Mouse (Mus musculus) intestine, embryonic 16.5 days (tissue): ENCODE measurements around the gene Amdhd2. TPM values are rescaled to one million over a fixed set of nuclear protein-coding genes. Genes with fewer than 3 reads are reported as not detected.

Experiments used
- ATAC-seq: fragments of 200-750 bp; cut with Nextera tagmentation; 2 replicates; pipeline ENCODE4 v1.8.0; 2017; ENCODE audit warnings: moderate TSS enrichment, moderate library complexity
- H3K27ac ChIP-seq: fragments of 300-500 bp; sonication (generic); 2 replicates; pipeline ENCODE4 v1.5.1; 2014; ENCODE audit warnings: mild to moderate bottlenecking, low read length
- H3K27me3 ChIP-seq: fragments of 300-500 bp; sonication (generic); replicated peaks from 2 replicates; pipeline ENCODE4 v1.6.1; 2014; ENCODE audit warnings: low read length, control low read depth, mixed read lengths; ENCODE audit not compliant: control insufficient read depth, insufficient read depth
- H3K36me3 ChIP-seq: fragments of 300-500 bp; sonication (generic); 2 replicates; pipeline ENCODE4 v1.6.1; 2014; ENCODE audit warnings: low read length, control low read depth; ENCODE audit not compliant: control insufficient read depth, insufficient read depth
- H3K4me1 ChIP-seq: fragments of 300-500 bp; sonication (generic); 2 replicates; pipeline ENCODE4 v1.6.1; 2014; ENCODE audit warnings: low read length, control low read depth, mixed read lengths; ENCODE audit not compliant: control insufficient read depth, insufficient read depth
- H3K4me2 ChIP-seq: fragments of 300-500 bp; sonication (generic); 2 replicates; pipeline ENCODE4 v1.6.1; 2014; ENCODE audit warnings: low read depth, low read length, control low read depth
- H3K4me3 ChIP-seq: fragments of 300-500 bp; sonication (generic); 2 replicates; pipeline ENCODE4 v1.5.1; 2014; ENCODE audit warnings: mild to moderate bottlenecking, low read length
- H3K9ac ChIP-seq: fragments of 300-500 bp; sonication (generic); 2 replicates; pipeline ENCODE4 v1.6.1; 2014; ENCODE audit warnings: low read depth, low read length
- H3K9me3 ChIP-seq: fragments of 300-500 bp; sonication (generic); 2 replicates; pipeline ENCODE4 v1.6.1; 2016; ENCODE audit warnings: low read length, control low read depth; ENCODE audit not compliant: control insufficient read depth
- WGBS: fragments of 180-500 bp; shearing (Covaris S2); extraction: QIAGEN DNeasy Blood & Tissue Kit; methylation state at CpG from one replicate; pipeline ENCODE4 v1.1.7; 2014; 5-methylcytosine and 5-hydroxymethylcytosine counted together
- polyA plus RNA-seq: library from polyadenylated mRNA; unstranded; fragments of >200 nt; fragmentation: Nextera tagmentation; extraction: Ambion mirVana; gene quantifications from 2 replicates; pipeline ENCODE4 v1.2.1, GENCODE M21; 2015

Gene Amdhd2
- polyA plus RNA-seq, 1 experiment from 2014 or later = 58.9 TPM

DNA sequence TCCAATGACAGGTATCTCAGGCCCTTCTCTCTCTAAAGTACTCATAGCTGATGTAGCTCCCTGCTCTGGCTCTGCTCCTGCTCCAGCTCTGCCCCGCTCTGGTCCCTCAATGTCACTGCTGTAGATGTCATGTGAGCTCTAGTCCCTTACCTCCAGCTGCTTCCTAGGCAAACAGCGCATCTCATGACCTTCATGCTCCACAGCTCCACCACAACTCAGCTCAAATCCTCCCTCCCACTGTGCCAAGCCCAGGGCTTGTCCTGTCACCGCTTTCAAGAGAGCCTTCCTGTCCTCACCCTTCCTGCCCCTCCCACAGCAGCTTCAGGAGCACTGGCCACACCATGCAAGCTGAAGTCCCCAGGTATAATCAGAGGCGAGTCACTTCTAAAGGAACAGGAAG, 36.2 kb upstream of the Amdhd2 start:
- H3K9ac ChIP-seq = no peak overlapping the region
- no peaks in the 10 kb centered on the region for H3K27me3 ChIP-seq
- no peaks in the 10 kb centered on the region for H3K9me3 ChIP-seq
- H3K36me3 ChIP-seq = no peaks in the 10 kb centered on the region; the same call in 1 of the 2 replicates
- no peak overlapping the region for H3K4me2 ChIP-seq
- WGBS = 64% methylated on average over 4 of the region's 4 CpGs
- H3K27ac ChIP-seq = no peak overlapping the region
- ATAC-seq = no peak
- no peak overlapping the region for H3K4me3 ChIP-seq
- peaks cover 39% of the 10 kb centered on the region for H3K4me1 ChIP-seq

DNA sequence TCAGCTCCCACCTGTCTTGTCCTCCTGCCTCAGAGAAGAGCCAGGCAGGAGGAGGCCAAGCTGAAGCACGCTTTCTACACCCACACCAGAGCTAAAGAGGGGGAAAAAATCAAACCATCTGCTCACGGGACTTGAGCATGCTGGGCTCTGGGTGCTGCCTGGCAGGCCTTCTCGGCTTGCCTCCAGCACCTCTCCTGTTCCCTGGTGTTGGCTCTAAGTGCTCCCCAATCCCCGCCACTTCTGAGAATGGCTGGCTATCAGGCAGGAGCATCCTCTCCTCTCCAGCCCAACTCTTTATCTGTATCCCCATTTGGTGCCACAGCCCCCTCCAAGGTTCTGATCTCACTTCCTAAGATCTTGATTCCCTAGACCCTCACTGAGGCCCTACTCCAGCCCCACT, 35.7 kb upstream of the Amdhd2 start:
- WGBS = 82% methylated on average over 4 of the region's 4 CpGs
- no peaks in the 10 kb centered on the region; the same call in 1 of the 2 replicates for H3K36me3 ChIP-seq
- no peak overlapping the region for H3K4me3 ChIP-seq
- no peaks in the 10 kb centered on the region for H3K27me3 ChIP-seq
- no peak overlapping the region for H3K4me2 ChIP-seq
- peaks cover 35% of the 10 kb centered on the region for H3K4me1 ChIP-seq
- ATAC-seq = no peak
- H3K9ac ChIP-seq = no peak overlapping the region
- H3K27ac ChIP-seq = no peak overlapping the region
- H3K9me3 ChIP-seq = no peaks in the 10 kb centered on the region

DNA sequence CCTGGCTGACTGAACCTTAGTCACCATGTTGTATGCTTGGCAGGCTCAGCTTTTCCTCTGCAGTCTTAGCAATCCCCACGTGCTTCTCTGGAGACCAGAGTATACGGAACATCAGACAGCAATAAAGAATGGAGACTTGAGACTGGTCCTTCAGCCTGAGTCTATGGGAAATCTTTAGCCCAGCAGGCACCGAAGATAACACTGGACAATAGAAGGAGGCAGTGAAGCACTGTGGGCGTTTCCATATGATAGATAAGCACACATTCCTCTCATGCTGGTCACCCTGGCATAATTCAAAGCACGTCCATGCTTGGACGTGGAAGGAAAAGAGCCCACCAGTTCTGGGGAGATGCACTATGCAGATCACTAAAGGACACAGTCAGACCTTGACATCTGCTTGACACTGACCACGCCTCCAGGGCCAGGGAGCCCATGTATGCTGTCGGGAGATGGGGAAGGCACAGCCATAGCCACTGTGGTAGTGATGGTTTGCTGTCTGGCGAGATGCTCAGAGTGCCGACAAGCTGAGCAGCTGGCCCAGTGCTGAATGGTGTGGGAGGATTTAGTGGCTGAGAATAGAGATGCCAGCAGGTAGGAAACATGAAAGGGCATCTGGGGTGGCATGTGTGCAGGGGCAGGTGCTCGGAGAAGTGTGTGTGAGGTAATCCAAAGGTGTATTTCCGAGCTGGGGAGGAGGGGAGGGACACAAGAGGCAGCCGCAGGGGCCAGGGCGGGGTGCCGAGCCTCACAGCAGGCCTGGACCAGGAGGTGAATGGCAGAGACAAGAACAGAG, 33.7 kb upstream of the Amdhd2 start:
- no peak overlapping the region for H3K9ac ChIP-seq
- H3K36me3 ChIP-seq = no peaks in the 10 kb centered on the region; the same call in 1 of the 2 replicates
- ATAC-seq = no peak
- H3K27me3 ChIP-seq = no peaks in the 10 kb centered on the region
- H3K4me1 ChIP-seq = peaks cover 16% of the 10 kb centered on the region
- no peak overlapping the region for H3K4me2 ChIP-seq
- no peak overlapping the region for H3K27ac ChIP-seq
- 57% methylated on average over 15 of the region's 15 CpGs for WGBS
- H3K9me3 ChIP-seq = no peaks in the 10 kb centered on the region
- H3K4me3 ChIP-seq = no peak overlapping the region

DNA sequence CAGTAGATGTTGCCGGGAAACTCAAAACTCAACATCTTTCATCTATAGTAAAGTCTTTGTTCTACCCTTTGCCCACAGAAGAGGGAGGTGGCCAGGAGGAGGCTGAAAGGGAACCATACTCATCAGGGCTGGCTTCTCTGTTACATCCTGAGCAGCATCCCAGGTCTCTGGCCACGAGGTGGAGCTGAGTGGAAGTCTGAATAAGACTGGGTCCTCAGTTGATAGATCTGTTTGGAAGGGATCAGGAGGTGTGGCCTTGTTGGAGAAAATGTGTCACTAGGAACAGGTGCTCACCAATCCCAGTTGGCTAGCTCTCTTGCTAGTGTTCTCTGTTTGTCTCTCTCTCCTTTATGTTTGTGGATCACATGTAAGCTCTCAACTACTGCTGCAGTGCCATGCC, 31.8 kb upstream of the Amdhd2 start:
- H3K36me3 ChIP-seq = no peaks in the 10 kb centered on the region; the same call in 1 of the 2 replicates
- no peak for ATAC-seq
- H3K27me3 ChIP-seq = no peaks in the 10 kb centered on the region
- WGBS = 61% methylated on average over 2 of the region's 2 CpGs
- H3K4me2 ChIP-seq = no peak overlapping the region
- no peak overlapping the region for H3K9ac ChIP-seq
- no peak overlapping the region for H3K4me3 ChIP-seq
- H3K27ac ChIP-seq = no peak overlapping the region
- H3K4me1 ChIP-seq = peaks cover 5% of the 10 kb centered on the region
- no peaks in the 10 kb centered on the region for H3K9me3 ChIP-seq

DNA sequence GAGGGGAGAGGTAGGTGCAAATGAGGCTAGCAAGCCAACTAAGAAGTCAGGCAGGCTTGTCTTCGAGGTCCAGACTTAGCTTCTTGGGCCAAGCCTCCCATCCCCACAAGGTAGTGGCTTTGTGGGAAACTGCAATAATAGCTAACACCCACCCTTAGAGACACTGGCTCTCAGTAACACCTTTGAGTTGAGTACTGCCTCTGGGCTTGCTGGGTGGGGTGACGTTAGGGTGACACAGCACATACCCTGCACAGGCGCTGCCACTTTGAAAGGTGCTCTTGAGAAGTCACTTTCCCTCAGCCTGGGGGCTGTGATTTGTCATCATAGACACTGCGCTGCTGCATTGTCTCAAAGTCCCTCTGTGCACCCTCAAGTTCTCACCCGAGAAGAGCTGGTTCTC, 30.2 kb upstream of the Amdhd2 start:
- Histone ChIP-seq H3K9ac (no peak overlapping the region), H3K36me3 (no peaks in the 10 kb centered on the region; the same call in 1 of the 2 replicates), H3K27me3 (no peaks in the 10 kb centered on the region), H3K4me2 (no peak overlapping the region), H3K4me3 (no peak overlapping the region), H3K4me1 (no peaks in the 10 kb centered on the region; the same call in 1 of the 2 replicates), H3K9me3 (no peaks in the 10 kb centered on the region), H3K27ac (no peak overlapping the region)
- ATAC-seq = no peak
- WGBS = 79% methylated on average over 5 of the region's 5 CpGs

DNA sequence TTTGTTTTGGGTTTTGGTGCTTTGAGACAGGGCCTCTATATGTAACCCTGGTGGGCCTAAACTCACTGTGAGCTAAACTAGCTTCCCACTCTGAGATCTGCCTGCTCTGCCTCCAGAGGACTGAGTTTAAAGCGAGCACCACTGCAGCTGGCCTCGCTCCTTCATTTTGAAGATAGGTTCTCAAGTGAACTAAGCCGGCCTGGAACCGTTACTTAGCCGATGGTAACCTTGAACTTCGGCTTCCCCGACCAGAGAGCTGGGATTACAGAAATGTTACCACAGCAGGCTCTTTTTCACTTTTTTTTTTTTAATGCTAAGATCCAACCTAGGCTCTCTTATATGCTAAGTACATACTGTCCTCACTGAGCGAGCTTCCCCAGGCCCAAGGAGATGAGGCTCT, 29.7 kb upstream of the Amdhd2 start:
- Histone ChIP-seq H3K4me2 (no peak overlapping the region), H3K36me3 (no peaks in the 10 kb centered on the region; the same call in 1 of the 2 replicates), H3K27ac (no peak overlapping the region), H3K4me3 (no peak overlapping the region), H3K4me1 (no peaks in the 10 kb centered on the region; the same call in 1 of the 2 replicates), H3K9me3 (no peaks in the 10 kb centered on the region), H3K9ac (no peak overlapping the region), H3K27me3 (no peaks in the 10 kb centered on the region)
- 88% methylated on average over 8 of the region's 8 CpGs for WGBS
- ATAC-seq = no peak

DNA sequence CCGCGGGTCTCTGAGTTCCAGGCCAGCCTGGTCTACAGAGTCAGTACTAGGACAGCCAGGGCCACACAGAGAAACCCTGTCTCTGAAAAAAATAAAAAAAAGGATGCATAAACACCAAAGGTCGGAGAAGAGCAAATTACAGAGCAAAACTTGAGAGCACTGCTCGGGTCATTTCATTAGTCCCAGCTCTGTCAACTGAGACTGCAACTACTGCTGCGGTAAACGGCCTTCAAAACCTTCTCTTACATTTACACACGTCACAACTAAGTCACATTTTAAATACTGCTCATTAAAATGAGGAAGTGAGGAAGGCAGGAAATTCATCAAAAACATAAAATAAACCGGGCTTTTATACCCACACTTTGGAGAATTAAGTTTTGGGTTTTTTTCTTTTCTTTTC, 29.3 kb upstream of the Amdhd2 start:
- no peaks in the 10 kb centered on the region; the same call in 1 of the 2 replicates for H3K4me1 ChIP-seq
- 77% methylated on average over 8 of the region's 8 CpGs for WGBS
- no peak for ATAC-seq
- no peak overlapping the region for H3K4me3 ChIP-seq
- no peaks in the 10 kb centered on the region for H3K9me3 ChIP-seq
- H3K9ac ChIP-seq = no peak overlapping the region
- no peak overlapping the region for H3K4me2 ChIP-seq
- no peak overlapping the region for H3K27ac ChIP-seq
- no peaks in the 10 kb centered on the region for H3K27me3 ChIP-seq
- no peaks in the 10 kb centered on the region; the same call in 1 of the 2 replicates for H3K36me3 ChIP-seq

DNA sequence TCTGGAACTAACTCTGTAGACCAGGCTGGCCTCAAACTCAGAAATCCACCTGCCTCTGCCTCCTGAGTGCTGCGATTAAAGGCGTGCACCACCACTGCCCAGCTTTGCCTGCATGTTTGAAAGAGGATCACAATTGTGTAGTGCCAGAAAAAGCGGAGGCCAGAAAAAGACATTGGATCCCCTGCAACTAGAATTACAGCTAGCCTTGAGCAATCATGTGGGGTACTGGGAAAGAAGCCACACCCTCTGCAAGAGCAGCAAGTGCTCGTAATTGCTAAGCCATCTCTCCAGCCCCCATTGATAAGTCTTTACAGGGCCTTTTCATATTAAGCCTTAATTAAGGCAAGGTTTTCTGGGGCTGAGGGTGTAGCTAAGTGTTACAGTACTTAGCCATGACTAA, 27.9 kb upstream of the Amdhd2 start:
- Histone ChIP-seq H3K9ac (no peak overlapping the region), H3K36me3 (no peaks in the 10 kb centered on the region), H3K4me3 (no peak overlapping the region), H3K9me3 (no peaks in the 10 kb centered on the region), H3K27me3 (no peaks in the 10 kb centered on the region), H3K4me2 (no peak overlapping the region), H3K4me1 (no peaks in the 10 kb centered on the region), H3K27ac (no peak overlapping the region)
- 76% methylated on average over 4 of the region's 4 CpGs for WGBS
- ATAC-seq = no peak

DNA sequence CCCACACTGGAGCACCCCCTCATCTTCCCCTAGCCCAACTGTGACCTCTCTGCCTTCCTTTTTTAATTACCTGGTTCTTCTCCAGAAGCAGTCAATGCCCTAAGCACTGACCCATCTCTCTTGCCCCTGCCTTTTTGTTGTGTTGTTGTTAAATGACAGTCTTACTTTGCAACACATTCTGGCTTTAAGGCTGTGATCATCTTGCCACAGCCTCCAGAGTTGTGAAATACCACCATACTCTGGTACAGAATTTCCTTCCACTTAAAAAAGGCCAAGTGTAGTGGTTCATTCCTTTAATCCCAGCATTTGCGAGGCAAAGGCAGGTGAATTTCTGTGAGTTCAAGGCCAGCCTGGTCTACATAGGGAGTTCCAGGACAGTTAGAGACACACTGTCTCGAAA, 27.4 kb upstream of the Amdhd2 start:
- no peak overlapping the region for H3K9ac ChIP-seq
- H3K36me3 ChIP-seq = no peaks in the 10 kb centered on the region
- no peak overlapping the region for H3K4me2 ChIP-seq
- H3K27ac ChIP-seq = no peak overlapping the region
- no peak overlapping the region for H3K4me3 ChIP-seq
- no peaks in the 10 kb centered on the region for H3K27me3 ChIP-seq
- 81% methylated on average over 2 of the region's 2 CpGs for WGBS
- no peaks in the 10 kb centered on the region for H3K4me1 ChIP-seq
- H3K9me3 ChIP-seq = no peaks in the 10 kb centered on the region
- ATAC-seq = no peak
